In genomic region chr10:60825955-60826354, GRCm38 (mm10) we compare ENCODE assay signal across 13 mouse cellular contexts. TPM values are rescaled to one million over a fixed set of nuclear protein-coding genes. Genes with fewer than 3 reads are reported as not detected.
DNase-seq lines count a peak whose midpoint lies in the region; ATAC-seq and TF ChIP-seq lines count a peak whose summit lies in the region.
"Had no signal": no experiment of that assay in that cellular context is flagged by ENCODE, and none has a peak within 500 bp of the region (broad histone marks: within the 10 kb centered on the region; RNA-seq: fewer than 3 reads in every experiment).

No protein-coding gene starts in this region.

- DNase-seq in heart, postnatal 0 days (ENCODE audit: low spot score), result no peak
- DNase-seq in heart, postnatal 14 days, result no peak
- no peak for DNase-seq in embryonic facial prominence, embryonic 11.5 days (ENCODE audit: low spot score)
- no peak for DNase-seq in hindbrain, embryonic 11.5 days (ENCODE audit: low spot score)
- no peak for DNase-seq in midbrain, embryonic 14.5 days
- no peak for DNase-seq in urinary bladder, postnatal 14 days (ENCODE audit: low spot score)
- DNase-seq in thymus, adult 2 months, result no peak
- no peak for DNase-seq in frontal cortex, adult 2 months (ENCODE audit: extremely low spot score in 1 of 2, low spot score in 1 of 2)
- DNase-seq: adrenal gland, postnatal 10 days; left cerebral cortex, postnatal 4 days had no signal

- TF ChIP-seq POLR2A in thymus, adult 2 months (IDR thresholded peaks at IDR 0.05; ENCODE audit: control insufficient read depth, extremely low read depth, insufficient read depth, low read length, poor library complexity), result no peak

- H3K4me3 ChIP-seq in heart, postnatal 0 days (ENCODE audit: low read depth, low read length), result peak overlapping the region; percentile 73; the same call in 1 of the 2 replicates
- no peak overlapping the region for H3K4me3 ChIP-seq in embryonic facial prominence, embryonic 11.5 days (ENCODE audit: low read depth, low read length)
- no peak overlapping the region for H3K4me3 ChIP-seq in hindbrain, embryonic 11.5 days (ENCODE audit: low read depth, low read length)
- H3K4me3 ChIP-seq in midbrain, embryonic 14.5 days (replicated peaks; ENCODE audit: low read depth, low read length), result no peak overlapping the region
- no peak overlapping the region for H3K4me3 ChIP-seq in thymus, adult 2 months (ENCODE audit: control insufficient read depth, insufficient read depth, low read length)

- H3K36me3 ChIP-seq in heart, postnatal 0 days (replicated peaks; ENCODE audit: control insufficient read depth, insufficient read depth, low read length), result no peaks in the 10 kb centered on the region
- no peaks in the 10 kb centered on the region for H3K36me3 ChIP-seq in embryonic facial prominence, embryonic 11.5 days (replicated peaks; ENCODE audit: control insufficient read depth, insufficient read depth, low read depth, low read length)
- no peaks in the 10 kb centered on the region for H3K36me3 ChIP-seq in hindbrain, embryonic 11.5 days (ENCODE audit: control insufficient read depth, insufficient read depth, low read length)
- no peaks in the 10 kb centered on the region for H3K36me3 ChIP-seq in midbrain, embryonic 14.5 days (ENCODE audit: control insufficient read depth, insufficient read depth, low read length)
- H3K36me3 ChIP-seq in thymus, adult 2 months (ENCODE audit: control insufficient read depth, insufficient read depth, low read length), result no peaks in the 10 kb centered on the region

- no peak for TF ChIP-seq EP300 in heart, postnatal 0 days (IDR thresholded peaks at IDR 0.05; ENCODE audit: low read depth)

- H3K27ac ChIP-seq in heart, postnatal 0 days (ENCODE audit: low read depth), result no peak overlapping the region
- no peak overlapping the region for H3K27ac ChIP-seq in embryonic facial prominence, embryonic 11.5 days (replicated peaks; ENCODE audit: low read depth, low read length)
- no peak overlapping the region for H3K27ac ChIP-seq in hindbrain, embryonic 11.5 days (ENCODE audit: low read depth, low read length)
- H3K27ac ChIP-seq in midbrain, embryonic 14.5 days (replicated peaks; ENCODE audit: low read depth, low read length), result no peak overlapping the region
- H3K27ac ChIP-seq in thymus, adult 2 months (ENCODE audit: control insufficient read depth, insufficient read depth, low read length), result no peak overlapping the region

- intact Hi-C loops in heart, postnatal 14 days (cut with DNase I), result no loop called here

- 57% methylated on average over 6 of the region's 6 CpGs for WGBS in heart, postnatal 0 days
- WGBS in embryonic facial prominence, embryonic 11.5 days, result 61% methylated on average over 6 of the region's 6 CpGs
- WGBS in hindbrain, embryonic 11.5 days, result 47% methylated on average over 6 of the region's 6 CpGs
- WGBS in midbrain, embryonic 14.5 days, result 68% methylated on average over 6 of the region's 6 CpGs
- 78% methylated on average over 6 of the region's 6 CpGs for WGBS in thymus, adult 2 months

- no peaks in the 10 kb centered on the region for H3K9me3 ChIP-seq in heart, postnatal 0 days (replicated peaks; ENCODE audit: control insufficient read depth, low read length)
- H3K9me3 ChIP-seq in embryonic facial prominence, embryonic 11.5 days (replicated peaks; ENCODE audit: control insufficient read depth, low read length), result no peaks in the 10 kb centered on the region
- H3K9me3 ChIP-seq in hindbrain, embryonic 11.5 days (ENCODE audit: control insufficient read depth, low read length), result no peaks in the 10 kb centered on the region
- no peaks in the 10 kb centered on the region for H3K9me3 ChIP-seq in midbrain, embryonic 14.5 days (ENCODE audit: control insufficient read depth, low read length)

- no peak for TF ChIP-seq CTCF in heart, postnatal 0 days (IDR thresholded peaks at IDR 0.05; ENCODE audit: low read depth)
- no peak for TF ChIP-seq CTCF in thymus, adult 2 months (IDR thresholded peaks at IDR 0.05; ENCODE audit: borderline replicate concordance, control insufficient read depth, extremely low read depth, insufficient read depth, low read length, poor library complexity)

- no peak overlapping the region for H3K9ac ChIP-seq in heart, postnatal 0 days (replicated peaks; ENCODE audit: low read depth, low read length)
- H3K9ac ChIP-seq in embryonic facial prominence, embryonic 11.5 days (replicated peaks; ENCODE audit: low read length), result no peak overlapping the region; the same call in 1 of the 2 replicates
- no peak overlapping the region for H3K9ac ChIP-seq in hindbrain, embryonic 11.5 days (ENCODE audit: low read depth, low read length)
- no peak overlapping the region; the same call in 1 of the 2 replicates for H3K9ac ChIP-seq in midbrain, embryonic 14.5 days (replicated peaks; ENCODE audit: low read length)

- peak overlapping the region; percentile 83 for H3K4me2 ChIP-seq in heart, postnatal 0 days (ENCODE audit: low read depth, low read length)
- peak overlapping the region; percentile 82 for H3K4me2 ChIP-seq in embryonic facial prominence, embryonic 11.5 days (ENCODE audit: low read depth, low read length)
- 0 out of 2 replicates have a peak overlapping the region, but pooled peaks have one; percentile 70 for H3K4me2 ChIP-seq in hindbrain, embryonic 11.5 days (replicated peaks; ENCODE audit: low read depth, low read length)
- peak overlapping the region; percentile 77 for H3K4me2 ChIP-seq in midbrain, embryonic 14.5 days (ENCODE audit: low read length)

- H3K27me3 ChIP-seq in heart, postnatal 0 days (ENCODE audit: control insufficient read depth, insufficient read depth, low read length), result no peaks in the 10 kb centered on the region
- peaks cover 16% of the 10 kb centered on the region for H3K27me3 ChIP-seq in embryonic facial prominence, embryonic 11.5 days (ENCODE audit: control insufficient read depth, insufficient read depth, low read length)
- H3K27me3 ChIP-seq in hindbrain, embryonic 11.5 days (ENCODE audit: control insufficient read depth, insufficient read depth, low read length), result peaks cover 53% of the 10 kb centered on the region
- peaks cover 49% of the 10 kb centered on the region for H3K27me3 ChIP-seq in midbrain, embryonic 14.5 days (ENCODE audit: control insufficient read depth, insufficient read depth, low read length)
- peaks cover 18% of the 10 kb centered on the region; the same call in 1 of the 2 replicates for H3K27me3 ChIP-seq in thymus, adult 2 months (ENCODE audit: control insufficient read depth, insufficient read depth, low read length)

- no peak for ATAC-seq in heart, postnatal 0 days (ENCODE audit: insufficient read depth, low read depth)
- ATAC-seq in embryonic facial prominence, embryonic 11.5 days (replicated peaks; ENCODE audit: insufficient number of reproducible peaks, low FRiP score, low TSS enrichment, low read depth), result no peak
- ATAC-seq in hindbrain, embryonic 11.5 days (ENCODE audit: low FRiP score), result no peak
- no peak for ATAC-seq in midbrain, embryonic 14.5 days (ENCODE audit: low FRiP score, low TSS enrichment)

- peaks cover 41% of the 10 kb centered on the region for H3K4me1 ChIP-seq in heart, postnatal 0 days (ENCODE audit: control insufficient read depth, insufficient read depth)
- H3K4me1 ChIP-seq in embryonic facial prominence, embryonic 11.5 days (ENCODE audit: control insufficient read depth, insufficient read depth, low read length), result peaks cover 7% of the 10 kb centered on the region
- H3K4me1 ChIP-seq in hindbrain, embryonic 11.5 days (replicated peaks; ENCODE audit: control insufficient read depth, insufficient read depth, low read length), result peaks cover 10% of the 10 kb centered on the region
- H3K4me1 ChIP-seq in midbrain, embryonic 14.5 days (ENCODE audit: control insufficient read depth, insufficient read depth, low read length), result peaks cover 30% of the 10 kb centered on the region
- peaks cover 4% of the 10 kb centered on the region for H3K4me1 ChIP-seq in thymus, adult 2 months (replicated peaks; ENCODE audit: control insufficient read depth, insufficient read depth, low read length)

RNA-seq across cellular contexts. Expression of gene Unc5b, which starts 5.4 kb away (rescaled TPM):
- total RNA-seq in heart, postnatal 0 days (2014; rRNA removed; ENCODE audit: low replicate concordance), result 50.5 and 63.2 TPM in 2 replicates
- polyA plus RNA-seq in heart, postnatal 0 days (2015; fragmentation: Nextera tagmentation; extraction: Ambion mirVana), result 4.9 and 5.0 TPM in 2 replicates
- 10 to 100 TPM; 24.0 to 25.1 TPM for total RNA-seq in heart, postnatal 14 days (2021)
- polyA plus RNA-seq in embryonic facial prominence, embryonic 11.5 days (2014; fragmentation: Nextera tagmentation; extraction: Ambion mirVana), result 4.0 and 4.7 TPM in 2 replicates
- polyA plus RNA-seq in hindbrain, embryonic 11.5 days (2014; fragmentation: Nextera tagmentation; extraction: Ambion mirVana), result 2.3 TPM in 2 replicates
- 2.4 and 2.8 TPM in 2 replicates for polyA plus RNA-seq in midbrain, embryonic 14.5 days (2014; fragmentation: Nextera tagmentation; extraction: Ambion mirVana)
- polyA plus RNA-seq in thymus, adult 2 months (2012; rRNA removed), result 3.6 and 4.0 TPM in 2 replicates
- 7.2 and 7.4 TPM in 2 replicates for polyA plus RNA-seq in frontal cortex, adult 2 months (2012; rRNA removed)
- total RNA-seq: common myeloid progenitor, adult 5-6 weeks; MEL; neutrophil, adult 5-6 weeks had no signal
